Mouse (Mus musculus): ENCODE measurements around the gene Plekha6.
A peak's percentile ranks its signal among the peaks of the same experiment; 100 is the strongest.

Plekha6 gene

DNA sequence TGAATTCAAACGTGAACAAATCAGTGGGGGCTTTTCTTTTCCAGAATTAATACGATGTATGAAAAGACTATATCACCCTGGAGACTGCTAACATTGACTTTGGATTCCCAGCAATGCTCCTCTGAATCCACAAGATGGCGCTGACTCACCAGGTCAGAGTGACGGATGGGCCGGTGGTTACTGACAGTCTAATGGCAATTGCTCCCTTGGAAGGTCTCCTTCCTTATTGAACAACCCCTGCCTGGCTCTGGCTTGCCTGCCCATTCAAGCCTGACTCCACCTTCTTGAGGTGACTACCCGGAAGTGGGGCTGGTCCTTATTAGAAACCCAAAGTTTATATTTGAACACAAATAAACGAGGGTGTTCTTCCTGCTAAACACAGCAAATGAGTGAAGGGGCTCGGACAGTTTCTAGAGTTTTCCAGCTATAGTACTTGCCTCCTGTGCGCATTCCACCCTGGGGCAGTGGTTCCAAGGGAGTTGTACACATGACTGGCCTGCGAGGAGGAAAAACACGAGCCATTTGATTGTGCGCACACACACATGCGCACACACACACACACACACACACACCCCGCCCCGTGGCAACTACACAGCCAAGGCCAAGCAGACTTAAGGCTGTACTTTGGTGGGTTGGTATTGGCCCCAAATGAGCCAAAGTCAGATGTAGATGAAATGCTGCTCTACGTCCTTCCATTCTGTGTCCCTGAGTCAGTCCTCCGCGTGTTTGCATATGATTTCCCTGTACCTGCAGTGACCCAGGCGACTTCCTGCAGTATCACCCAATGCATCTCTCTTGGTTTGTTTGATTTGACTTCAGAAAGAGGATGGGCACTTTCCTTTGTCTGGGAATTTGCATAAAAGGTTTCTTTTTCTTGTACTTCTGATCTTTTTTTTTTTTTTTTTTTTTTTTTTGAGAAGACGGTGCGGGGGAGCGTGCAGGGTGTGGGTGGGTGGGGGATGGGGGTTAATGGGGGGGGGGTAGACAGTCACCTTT is 17.7 kb upstream of the Plekha6 start:
- peak; percentile 64 to 72 for DNase-seq

GRCm38 (mm10) chr1:133147324-133147723 is 16.7 kb upstream of the Plekha6 start:
- no peak for DNase-seq

DNA sequence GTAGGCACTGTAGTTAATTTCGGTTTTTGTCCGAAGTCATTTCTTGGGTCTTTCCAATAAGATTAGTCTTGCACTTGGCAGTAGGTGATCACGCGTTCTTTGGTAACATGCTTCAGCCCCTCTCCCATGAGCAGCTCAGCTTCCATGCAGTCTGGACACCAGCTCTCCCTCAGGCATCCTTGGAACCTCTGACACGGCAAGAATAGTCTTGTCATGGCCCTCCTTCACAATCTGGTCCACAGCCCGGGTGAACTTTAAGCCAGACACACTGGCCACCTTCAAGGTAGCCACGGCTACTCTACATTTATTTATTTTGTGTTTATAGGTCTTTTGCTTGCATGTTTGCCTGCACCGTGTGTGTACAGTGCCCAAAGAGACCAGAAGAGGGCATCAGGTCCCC is 15.9 kb upstream of the Plekha6 start:
- DNase-seq: no peak

DNA sequence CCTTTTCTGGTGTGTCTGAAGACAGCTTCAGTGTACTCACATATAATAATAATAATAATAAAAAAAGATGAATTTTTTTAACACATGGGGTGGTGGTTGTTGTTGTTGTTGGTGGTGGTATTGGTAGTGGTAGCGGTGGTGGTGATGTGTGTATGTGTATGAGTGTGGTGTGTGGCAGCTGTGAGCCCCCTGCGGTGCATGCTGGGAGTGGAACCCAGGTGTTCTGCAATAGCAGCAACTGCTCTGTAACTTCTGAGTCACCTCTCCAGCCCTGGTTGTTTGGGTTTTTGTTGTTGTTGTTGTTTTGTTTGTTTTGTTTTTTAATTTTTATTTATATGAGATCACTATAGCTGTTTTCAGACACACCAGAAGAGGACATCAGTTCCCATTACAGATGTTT is 13.5 kb upstream of the Plekha6 start:
- no peak for DNase-seq

DNA sequence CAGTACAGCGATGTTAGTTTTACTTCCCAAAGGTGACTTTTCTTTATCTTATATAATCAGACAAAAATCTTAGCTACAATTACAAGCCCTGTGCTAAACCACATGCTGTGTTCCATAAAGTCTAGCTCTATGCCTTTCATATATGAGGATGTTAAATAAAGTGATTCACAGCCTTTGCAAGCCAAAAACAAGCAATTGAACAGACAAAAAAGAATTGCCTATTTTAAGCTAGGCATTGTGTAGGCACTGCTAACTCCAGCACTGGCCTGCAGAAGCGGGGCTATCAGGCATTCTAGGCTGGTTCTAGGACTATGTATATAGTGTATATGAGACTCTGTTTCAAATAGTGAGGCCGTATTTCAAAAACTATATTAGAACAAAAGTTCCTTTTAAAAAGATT is 11.8 kb upstream of the Plekha6 start:
- DNase-seq: no peak

GRCm38 (mm10) chr1:133155270-133155669 is 8.7 kb upstream of the Plekha6 start:
- DNase-seq: no peak

- peak; percentile 69 to 71 for DNase-seq
Observed at GRCm38 (mm10) chr1:133159128-133159564, 4.9 kb upstream of the Plekha6 start.

DNA sequence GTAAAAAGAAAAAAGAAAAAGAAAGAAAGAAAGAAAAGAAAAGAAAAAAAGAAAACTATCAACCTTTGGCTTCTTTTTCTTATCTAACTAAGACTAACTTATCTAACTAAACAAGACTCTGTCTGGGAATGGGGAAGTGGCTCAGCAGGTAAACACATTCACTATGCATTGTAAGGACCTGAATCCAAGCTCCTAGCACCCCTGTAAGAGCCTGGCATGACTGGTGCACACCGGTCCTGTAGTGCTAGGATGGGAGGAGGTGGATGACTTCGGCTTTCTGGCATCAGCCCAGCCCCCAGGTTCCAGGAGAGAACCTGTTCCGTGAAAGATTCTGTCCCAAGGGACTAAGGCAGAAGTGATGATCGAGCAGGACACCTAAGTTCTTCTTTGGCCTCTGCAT is 2.5 kb upstream of the Plekha6 start:
- peak; percentile 59 to 77 for DNase-seq

GRCm38 (mm10) chr1:133162046-133162445 is 2.0 kb upstream of the Plekha6 start:
- peak; percentile 55 to 80 for DNase-seq

DNA sequence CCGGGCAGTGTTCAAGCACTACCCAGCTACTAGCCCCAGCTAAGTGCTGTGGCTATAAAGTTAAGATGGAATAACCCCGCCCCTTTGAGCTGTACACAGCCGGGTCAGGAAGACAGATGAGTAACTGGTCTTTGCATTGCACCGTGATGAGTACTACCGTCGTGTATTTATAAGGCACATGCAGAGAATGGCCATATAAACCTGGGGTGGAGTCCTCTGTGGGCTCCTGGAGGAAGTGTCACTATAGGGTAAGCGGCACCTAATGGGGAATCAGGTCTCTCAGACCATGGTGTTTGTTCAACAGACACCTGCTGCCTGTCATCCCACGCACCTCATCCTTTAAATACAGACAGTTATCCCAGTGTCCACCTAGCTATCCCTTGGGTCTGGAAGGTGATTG is 1.0 kb upstream of the Plekha6 start:
- no peak for DNase-seq

GRCm38 (mm10) chr1:133164591-133165011 is 591 bp downstream of the Plekha6 start:
- peak; percentile 67 to 74 for DNase-seq

- DNase-seq: no peak
Observed at GRCm38 (mm10) chr1:133165111-133165510, 1.1 kb downstream of the Plekha6 start.

DNA sequence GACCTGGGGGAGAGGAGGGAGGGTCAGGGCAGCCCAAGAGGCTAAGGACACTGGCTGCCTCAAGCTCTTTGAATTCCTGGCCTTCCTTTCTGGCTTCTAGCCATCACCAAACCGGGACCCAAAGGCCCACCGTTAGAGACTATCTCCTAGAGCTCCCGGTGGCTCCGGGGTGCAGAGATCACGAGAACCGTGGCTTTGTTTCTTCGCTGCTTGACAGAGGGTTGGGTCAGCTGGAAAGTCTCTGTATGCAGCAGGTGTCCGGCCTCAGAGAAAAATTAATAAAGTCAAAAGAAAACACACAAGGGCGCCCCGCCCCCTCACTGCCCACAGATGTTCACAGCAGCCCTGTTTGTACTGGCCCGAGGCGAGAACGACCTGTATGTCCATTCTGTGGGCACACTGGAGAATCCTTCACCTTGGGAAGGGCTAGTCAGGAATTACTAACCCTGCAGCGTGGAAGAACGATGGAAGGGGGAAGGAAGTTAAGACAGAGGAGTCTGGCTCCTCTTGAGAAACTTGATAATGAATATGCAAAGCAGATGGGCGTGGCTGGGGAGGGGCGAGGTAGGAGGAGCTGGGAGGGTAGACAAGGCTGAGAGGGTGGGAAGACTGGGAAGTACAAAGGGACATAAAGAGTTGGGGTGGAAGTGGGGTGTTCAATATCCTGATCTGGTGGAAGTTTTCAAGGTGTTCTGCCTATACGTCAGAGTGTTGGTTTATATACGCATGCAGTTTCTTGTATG is 4.5 kb downstream of the Plekha6 start:
- DNase-seq: peak; percentile 41 to 57

- peak; percentile 36 to 78 for DNase-seq
Observed at GRCm38 (mm10) chr1:133170196-133170595, 6.2 kb downstream of the Plekha6 start.

GRCm38 (mm10) chr1:133171357-133171756 is 7.3 kb downstream of the Plekha6 start:
- DNase-seq: no peak

GRCm38 (mm10) chr1:133175150-133175549 is 11.1 kb downstream of the Plekha6 start:
- no peak for DNase-seq

GRCm38 (mm10) chr1:133177480-133178172 is 13.6 kb downstream of the Plekha6 start:
- DNase-seq: peak; percentile 54 to 74

GRCm38 (mm10) chr1:133178732-133179440 is 14.9 kb downstream of the Plekha6 start:
- no peak for DNase-seq

DNA sequence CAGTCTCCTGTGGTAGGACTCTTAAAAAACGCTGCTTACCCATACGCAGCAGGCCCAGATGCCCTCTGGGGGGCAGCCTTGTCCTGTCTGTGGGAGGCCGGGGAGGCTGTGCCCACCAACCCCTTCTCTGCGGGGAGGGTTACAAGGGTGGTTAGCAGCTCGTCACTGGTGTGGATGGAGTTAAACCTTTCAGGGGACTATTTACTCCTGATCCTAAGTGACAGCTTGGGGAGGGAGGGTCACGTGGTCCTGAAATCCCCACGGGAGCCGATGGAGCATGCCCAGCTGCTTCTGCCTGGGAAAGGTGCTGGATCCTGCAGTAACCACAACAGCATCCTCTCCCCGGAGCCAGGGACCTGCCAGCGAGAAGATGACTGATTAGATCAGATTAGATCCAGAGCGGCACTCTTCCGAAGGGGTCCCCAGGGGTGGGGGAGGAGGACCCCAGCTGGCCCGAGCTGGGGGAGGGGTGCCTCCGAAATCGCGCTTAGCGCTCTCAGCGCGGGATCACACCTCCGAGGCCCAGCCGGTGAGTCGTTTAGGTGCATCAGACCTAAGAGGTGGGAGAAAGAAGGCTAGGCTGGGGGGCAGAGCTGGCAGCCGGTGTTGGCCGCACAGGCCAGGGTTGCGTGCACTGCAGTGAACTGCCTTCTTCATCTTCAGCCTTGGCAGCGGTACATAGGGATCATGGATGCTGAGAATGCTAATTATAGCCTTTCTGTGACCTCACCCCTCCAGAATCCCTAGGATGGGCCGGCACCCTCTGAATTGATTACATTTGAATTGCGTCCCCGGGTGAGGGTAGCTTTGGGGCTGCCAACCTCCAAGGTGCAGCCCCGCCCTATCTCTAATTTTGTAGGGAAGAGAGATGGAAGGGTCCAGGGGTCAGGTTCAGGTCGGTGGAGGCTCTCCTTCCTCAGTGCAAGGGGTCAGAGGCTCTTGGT is 17.3 kb downstream of the Plekha6 start:
- DNase-seq: peak; percentile 75 to 82

DNA sequence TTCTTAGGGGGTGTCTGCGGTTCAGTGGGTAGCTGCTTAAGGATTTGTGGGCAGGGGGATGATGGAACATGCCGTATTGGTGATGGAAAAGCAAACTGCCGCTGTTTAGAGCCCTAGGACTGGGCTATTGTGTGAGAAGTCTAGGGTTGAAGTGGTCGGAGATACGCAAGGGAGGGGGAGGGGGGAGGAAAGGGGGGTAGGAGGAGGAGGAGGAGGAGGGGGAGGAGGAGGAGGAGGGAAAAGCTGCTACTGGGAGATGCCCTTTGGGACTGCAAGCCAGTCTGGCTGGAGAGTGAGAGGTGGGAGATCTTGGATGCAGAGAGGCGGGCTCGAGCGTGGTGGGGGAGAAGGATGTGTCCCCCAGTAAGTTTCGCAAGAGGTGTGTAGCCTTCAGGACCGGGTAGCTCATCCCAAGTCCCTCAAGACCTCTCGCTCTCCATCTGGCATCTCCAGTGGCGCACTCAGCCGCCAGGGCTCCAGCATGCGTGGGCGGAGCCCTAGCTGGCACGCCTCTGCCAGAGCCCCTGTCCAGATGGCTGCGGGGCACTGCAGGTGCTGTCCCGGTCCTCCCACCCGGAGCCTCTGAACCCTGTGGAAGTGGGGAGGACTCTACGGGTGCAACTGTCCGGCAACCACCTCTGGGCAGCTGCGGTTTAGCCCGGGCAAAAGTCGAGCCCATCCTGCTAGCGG is 18.2 kb downstream of the Plekha6 start:
- peak; percentile 43 to 75 for DNase-seq
